13 mouse cellular contexts compared by ENCODE assay signal in genomic region chr15:77809434-77809833, GRCm38 (mm10). TPM values are rescaled to one million over a fixed set of nuclear protein-coding genes. Genes with fewer than 3 reads are reported as not detected.
"Had no signal": no experiment of that assay in that cellular context is flagged by ENCODE, and none has a peak within 500 bp of the region (broad histone marks: within the 10 kb centered on the region; RNA-seq: fewer than 3 reads in every experiment).

No protein-coding gene starts in this region.

- H3K27me3 ChIP-seq: kidney, embryonic 15.5 days; limb, embryonic 13.5 days; midbrain, embryonic 15.5 days; neural tube, embryonic 12.5 days had no signal

- DNase-seq: kidney, postnatal 14 days; left cerebral cortex, postnatal 4 days; lung, adult 18-20 months; thymus, adult 2 months; thymus, postnatal 25 days had no signal

- H3K27ac ChIP-seq: limb, embryonic 13.5 days; liver, embryonic 14.5 days; midbrain, embryonic 15.5 days; neural tube, embryonic 12.5 days had no signal

- H3K4me3 ChIP-seq: kidney, embryonic 15.5 days; limb, embryonic 13.5 days; midbrain, embryonic 15.5 days; neural tube, embryonic 12.5 days had no signal

- H3K9me3 ChIP-seq: kidney, embryonic 15.5 days; limb, embryonic 13.5 days; midbrain, embryonic 15.5 days; neural tube, embryonic 12.5 days had no signal

- H3K9ac ChIP-seq: kidney, embryonic 15.5 days; limb, embryonic 13.5 days; liver, embryonic 14.5 days; midbrain, embryonic 15.5 days; neural tube, embryonic 12.5 days had no signal

- H3K36me3 ChIP-seq: midbrain, embryonic 15.5 days had no signal

- H3K4me2 ChIP-seq: kidney, embryonic 15.5 days; limb, embryonic 13.5 days; midbrain, embryonic 11.5 days; midbrain, embryonic 15.5 days; neural tube, embryonic 12.5 days had no signal

RNA-seq across cellular contexts. Expression of gene Apol8, which starts 52.6 kb away (rescaled TPM):
- polyA plus RNA-seq: large intestine, adult 2 months; limb, embryonic 13.5 days; liver, adult 2 months had no signal
